Mouse (Mus musculus): ENCODE data around the gene Usp49. TPM values are rescaled to one million over a fixed set of nuclear protein-coding genes. Genes with fewer than 3 reads are reported as not detected.
"Not testable (repeated sequence)": the region's sequence is repeated elsewhere in the genome, so short reads cannot be mapped to it uniquely, and the experiment has no call there.

Gene Usp49
- polyA plus RNA-seq, 1 experiment: 2.5 TPM

DNA sequence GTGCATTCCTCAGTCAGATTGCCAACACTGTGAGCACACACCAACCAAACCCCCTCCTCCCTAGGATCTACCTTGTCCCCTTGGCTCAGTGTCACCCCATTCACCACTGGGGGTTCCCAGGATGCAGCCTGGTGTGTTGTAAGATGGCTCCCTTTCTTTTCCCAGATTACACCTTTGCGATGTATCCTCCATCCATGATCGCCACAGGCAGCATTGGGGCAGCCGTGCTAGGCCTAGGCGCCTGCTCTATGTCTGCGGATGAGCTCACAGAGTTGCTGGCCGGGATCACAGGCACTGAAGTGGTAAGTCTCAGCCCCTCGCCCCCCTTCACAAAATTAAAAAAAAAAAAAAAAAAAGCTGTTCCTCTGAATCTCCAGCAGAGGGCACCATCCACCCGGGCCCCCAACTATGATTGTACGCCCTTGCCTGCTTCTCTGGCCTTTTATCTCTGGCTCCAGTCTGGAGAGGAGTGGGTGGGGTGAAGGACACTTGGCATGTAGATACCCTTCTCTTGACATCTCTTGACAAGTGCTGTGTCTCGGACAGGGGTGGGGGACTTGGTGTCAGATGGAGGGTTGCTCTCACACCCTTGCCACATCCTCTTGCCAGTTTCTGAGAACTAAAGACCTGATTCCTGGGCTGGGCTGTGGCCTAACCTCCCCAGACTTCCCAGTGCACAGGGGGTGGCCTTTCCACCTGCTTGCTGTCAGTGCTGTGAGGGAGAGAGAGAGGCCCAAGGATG is 32.5 kb upstream of the Usp49 start:
- no peaks in the 10 kb centered on the region for H3K27me3 ChIP-seq (ENCODE audit: control insufficient read depth, insufficient read depth, insufficient read length)
- TF ChIP-seq CEBPB (IDR thresholded peaks at IDR 0.05; ENCODE audit: insufficient read depth, poor library complexity, severe bottlenecking) (no peak), MYOG (IDR thresholded peaks at IDR 0.05; ENCODE audit: control insufficient read depth in 1 of 3, insufficient read depth in 1 of 3, insufficient read length in 2 of 3, low read depth in 2 of 3) (peak in 1 of 3 experiments; percentile 70), POLR2AphosphoS2 (IDR thresholded peaks at IDR 0.05; ENCODE audit: insufficient read length, low read depth) (peak; percentile 86), SRF (IDR thresholded peaks at IDR 0.05; ENCODE audit: control insufficient read depth, insufficient read length, low read depth) (no peak), MAX (IDR thresholded peaks at IDR 0.05; ENCODE audit: low read depth) (no peak), USF1 (IDR thresholded peaks at IDR 0.05; ENCODE audit: low read depth) (no peak), POLR2A (IDR thresholded peaks at IDR 0.05; ENCODE audit: insufficient read length, low read depth) (peak; percentile 38), TCF12 (IDR thresholded peaks at IDR 0.05; ENCODE audit: insufficient read depth, poor library complexity, severe bottlenecking) (peak; percentile 2), MYOD1 (IDR thresholded peaks at IDR 0.05; ENCODE audit: control insufficient read depth in 1 of 3, insufficient read length in 2 of 3, low read depth in 2 of 3) (peak in 2 of 3 experiments; percentile 61 to 72), TCF3 (IDR thresholded peaks at IDR 0.05; ENCODE audit: insufficient read length, low read depth) (no peak), E2F4 (IDR thresholded peaks at IDR 0.05; ENCODE audit: insufficient read depth) (no peak)
- H3ac ChIP-seq (ENCODE audit: control insufficient read depth, insufficient read length): no peak overlapping the region
- H3K36me3 ChIP-seq (ENCODE audit: control insufficient read depth, insufficient read depth): peaks cover 28% of the 10 kb centered on the region
- H3K79me2 ChIP-seq (ENCODE audit: control insufficient read depth, insufficient read depth): peaks cover 23% of the 10 kb centered on the region
- peak overlapping the region; percentile 100 for H3K4me3 ChIP-seq
- H3K4me2 ChIP-seq (ENCODE audit: low read depth): peak overlapping the region; percentile 81

- Histone ChIP-seq H3K36me3 (ENCODE audit: control insufficient read depth, insufficient read depth) (peaks cover 28% of the 10 kb centered on the region), H3K79me2 (ENCODE audit: control insufficient read depth, insufficient read depth) (peaks cover 21% of the 10 kb centered on the region)
- H3ac ChIP-seq (ENCODE audit: control insufficient read depth, insufficient read length); H3K27me3 ChIP-seq (ENCODE audit: control insufficient read depth, insufficient read depth, insufficient read length); H3K4me2 ChIP-seq (ENCODE audit: low read depth); H3K4me3 ChIP-seq: not testable (repeated sequence)
- peak; percentile 18 for TF ChIP-seq POLR2AphosphoS2 (IDR thresholded peaks at IDR 0.05; ENCODE audit: insufficient read length, low read depth)
Measured at GRCm38 (mm10) chr17:47598580-47599304, 31.7 kb upstream of the Usp49 start.

DNA sequence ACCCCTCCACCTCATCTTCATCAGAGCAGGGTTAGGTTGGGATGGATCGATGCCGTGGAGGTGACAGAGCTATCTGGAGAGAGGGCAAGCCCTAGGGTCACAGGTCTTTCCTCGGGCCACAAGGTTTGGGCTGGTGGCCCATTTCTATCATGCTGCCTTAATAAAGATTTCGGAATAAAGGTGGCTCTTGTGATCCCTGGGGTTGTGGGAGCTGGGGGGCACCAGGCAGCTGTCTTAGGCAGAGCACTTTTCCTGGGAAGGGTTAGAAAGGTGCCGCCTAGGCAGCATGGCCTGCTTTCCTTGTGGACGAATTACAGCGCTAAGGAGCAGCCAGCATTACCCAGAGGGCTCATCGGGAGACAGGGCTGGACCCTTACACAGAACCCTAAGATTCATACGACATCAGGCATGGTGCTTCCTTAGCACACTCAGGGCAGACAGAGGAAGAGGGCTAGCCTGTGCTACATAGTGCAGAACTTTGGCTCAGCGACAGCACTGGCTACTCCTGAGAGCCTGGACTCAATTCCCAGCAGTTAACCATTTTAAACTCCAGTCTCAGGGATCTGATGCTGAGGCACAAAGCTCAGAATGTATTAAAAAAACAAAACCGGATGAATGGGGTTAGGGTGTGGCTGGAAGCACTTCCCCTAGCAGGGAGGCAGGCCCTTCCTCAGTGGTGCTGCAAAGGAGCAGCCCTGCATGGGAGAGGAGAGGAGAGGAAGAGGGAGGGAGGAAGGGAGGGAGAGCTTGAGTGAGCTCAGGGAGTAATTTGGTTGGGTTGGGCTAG is 30.8 kb upstream of the Usp49 start:
- Histone ChIP-seq H3K4me2 (ENCODE audit: low read depth) (no peak overlapping the region), H3K4me3 (no peak overlapping the region), H3ac (ENCODE audit: control insufficient read depth, insufficient read length) (no peak overlapping the region), H3K79me2 (ENCODE audit: control insufficient read depth, insufficient read depth) (peaks cover 11% of the 10 kb centered on the region), H3K36me3 (ENCODE audit: control insufficient read depth, insufficient read depth) (peaks cover 28% of the 10 kb centered on the region), H3K27me3 (ENCODE audit: control insufficient read depth, insufficient read depth, insufficient read length) (no peaks in the 10 kb centered on the region)
- TF ChIP-seq POLR2AphosphoS2 (IDR thresholded peaks at IDR 0.05; ENCODE audit: insufficient read length, low read depth) (peak; percentile 90), REST (IDR thresholded peaks at IDR 0.05; ENCODE audit: insufficient read depth, insufficient read length) (no peak), MYOG (IDR thresholded peaks at IDR 0.05; ENCODE audit: control insufficient read depth in 1 of 3, insufficient read depth in 1 of 3, insufficient read length in 2 of 3, low read depth in 2 of 3) (no peak), POLR2A (IDR thresholded peaks at IDR 0.05; ENCODE audit: insufficient read length, low read depth) (peak; percentile 59)

DNA sequence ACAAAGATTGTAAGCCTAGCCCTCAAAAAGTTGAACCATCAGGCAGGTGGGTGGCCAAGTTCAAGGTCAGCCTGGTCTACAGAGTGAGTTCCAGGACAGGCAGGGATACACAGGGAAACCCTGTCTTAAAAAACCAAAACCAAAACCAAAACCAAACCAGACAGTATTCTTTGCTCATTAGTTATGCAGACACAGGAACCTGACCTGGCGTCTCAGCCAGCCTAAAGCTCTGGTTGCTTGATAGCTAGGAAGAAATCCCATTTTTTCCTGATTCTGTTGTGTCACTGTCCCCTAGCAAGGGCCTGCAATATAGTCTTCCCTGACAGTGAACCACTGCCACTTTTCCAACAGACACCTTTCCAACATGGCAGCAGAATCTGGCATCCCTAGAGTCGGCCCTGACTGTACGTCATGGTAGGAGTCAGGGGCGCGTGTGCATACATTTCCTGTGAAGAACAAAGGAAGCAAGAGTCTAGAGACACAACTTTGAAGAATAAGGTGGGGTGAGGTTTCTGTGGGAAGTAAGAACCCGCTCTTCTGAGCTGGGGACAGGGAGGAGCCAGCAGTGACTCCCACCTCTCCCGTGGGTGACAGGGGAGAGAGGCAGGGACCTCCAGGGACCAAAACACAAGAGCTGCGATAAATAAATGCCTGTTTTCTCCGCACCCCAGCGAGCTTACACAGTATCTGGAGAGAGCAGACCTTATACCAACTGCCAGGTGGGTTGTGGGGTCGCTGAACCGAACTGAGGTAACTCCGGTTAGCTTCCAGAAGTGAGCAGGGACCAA is 29.7 kb upstream of the Usp49 start:
- Histone ChIP-seq H3K79me2 (ENCODE audit: control insufficient read depth, insufficient read depth) (peaks cover 9% of the 10 kb centered on the region), H3K36me3 (ENCODE audit: control insufficient read depth, insufficient read depth) (peaks cover 28% of the 10 kb centered on the region), H3K4me3 (no peak overlapping the region), H3K4me2 (ENCODE audit: low read depth) (no peak overlapping the region), H3ac (ENCODE audit: control insufficient read depth, insufficient read length) (no peak overlapping the region), H3K27me3 (ENCODE audit: control insufficient read depth, insufficient read depth, insufficient read length) (no peaks in the 10 kb centered on the region)
- TF ChIP-seq POLR2AphosphoS2 (IDR thresholded peaks at IDR 0.05; ENCODE audit: insufficient read length, low read depth): no peak
- TF ChIP-seq TCF3 (IDR thresholded peaks at IDR 0.05; ENCODE audit: insufficient read length, low read depth): no peak
- TF ChIP-seq E2F4 (IDR thresholded peaks at IDR 0.05; ENCODE audit: insufficient read depth): no peak

DNA sequence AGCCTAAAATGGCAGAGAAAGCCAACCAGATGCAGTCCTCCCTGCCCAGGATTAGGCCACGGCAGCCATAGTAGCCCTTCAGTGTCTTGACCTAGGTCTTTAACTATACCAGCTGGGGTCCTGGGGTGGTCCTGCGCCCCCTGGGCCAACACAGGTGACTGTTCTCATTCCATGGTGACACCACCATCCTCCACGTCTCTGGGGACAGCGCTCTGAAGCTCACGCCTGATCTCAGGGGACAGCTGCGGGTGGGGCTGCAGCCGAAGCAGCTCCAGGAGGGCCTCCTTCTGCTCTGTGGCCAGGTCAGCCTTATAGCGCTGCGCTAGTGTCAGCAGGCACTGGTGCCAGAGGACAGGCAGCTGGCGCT is 29.1 kb upstream of the Usp49 start:
- TF ChIP-seq MYOD1 (IDR thresholded peaks at IDR 0.05; ENCODE audit: control insufficient read depth in 1 of 3, insufficient read length in 2 of 3, low read depth in 2 of 3) (no peak), POLR2AphosphoS2 (IDR thresholded peaks at IDR 0.05; ENCODE audit: insufficient read length, low read depth) (no peak), POLR2A (IDR thresholded peaks at IDR 0.05; ENCODE audit: insufficient read length, low read depth) (peak; percentile 30), MYOG (IDR thresholded peaks at IDR 0.05; ENCODE audit: control insufficient read depth in 1 of 3, insufficient read depth in 1 of 3, insufficient read length in 2 of 3, low read depth in 2 of 3) (peak in 1 of 3 experiments; percentile 31)
- H3K27me3 ChIP-seq (ENCODE audit: control insufficient read depth, insufficient read depth, insufficient read length): no peaks in the 10 kb centered on the region
- peaks cover 28% of the 10 kb centered on the region for H3K36me3 ChIP-seq (ENCODE audit: control insufficient read depth, insufficient read depth)
- H3K4me3 ChIP-seq: no peak overlapping the region
- H3K79me2 ChIP-seq (ENCODE audit: control insufficient read depth, insufficient read depth): peaks cover 4% of the 10 kb centered on the region
- no peak overlapping the region for H3ac ChIP-seq (ENCODE audit: control insufficient read depth, insufficient read length)
- no peak overlapping the region for H3K4me2 ChIP-seq (ENCODE audit: low read depth)

All from myocyte (in vitro differentiated cells).